Mouse (Mus musculus): ENCODE data around the gene Fbxo48.

The Fbxo48 gene

DNA sequence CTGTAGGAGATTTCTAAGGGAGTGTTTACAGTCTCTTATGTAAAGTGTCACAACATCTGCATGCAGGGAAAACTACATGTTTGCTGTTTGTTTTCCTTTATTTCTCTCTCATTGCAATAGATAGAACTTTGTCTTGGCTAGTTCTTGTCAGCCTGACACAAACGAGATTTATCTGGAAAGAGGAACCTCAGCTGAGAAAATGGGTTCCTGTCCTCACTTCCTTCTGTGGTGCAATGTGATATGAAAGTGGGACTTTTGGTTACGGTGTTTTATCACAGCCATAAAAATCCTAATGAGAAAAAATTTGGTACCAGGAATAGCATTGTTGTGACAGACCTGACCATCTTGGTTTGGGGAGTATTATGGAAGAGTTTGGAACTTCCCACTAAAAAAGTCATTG is 18.5 kb downstream of the Fbxo48 start:
- DNase-seq (ENCODE audit: low spot score in 2 of 2), result no peak

DNA sequence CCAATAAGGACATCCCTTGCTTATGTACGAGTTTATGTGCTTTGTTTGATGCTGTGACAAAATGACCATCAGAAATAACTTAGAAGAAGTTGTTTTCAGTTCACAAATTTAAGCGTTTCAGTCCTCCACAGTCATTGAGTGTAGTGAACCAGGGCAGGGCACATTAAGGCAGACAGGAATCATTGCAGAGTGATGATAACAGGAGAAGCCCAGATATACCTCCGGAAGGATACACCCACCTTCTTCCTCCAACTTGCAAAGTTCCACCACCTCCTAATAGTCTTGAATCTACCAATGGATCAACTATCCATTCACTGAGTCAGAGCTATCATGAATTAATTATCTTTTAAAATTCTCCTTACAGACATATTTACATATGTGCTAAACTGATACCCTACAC is 20.9 kb downstream of the Fbxo48 start:
- DNase-seq (ENCODE audit: low spot score in 2 of 2), result no peak

DNA sequence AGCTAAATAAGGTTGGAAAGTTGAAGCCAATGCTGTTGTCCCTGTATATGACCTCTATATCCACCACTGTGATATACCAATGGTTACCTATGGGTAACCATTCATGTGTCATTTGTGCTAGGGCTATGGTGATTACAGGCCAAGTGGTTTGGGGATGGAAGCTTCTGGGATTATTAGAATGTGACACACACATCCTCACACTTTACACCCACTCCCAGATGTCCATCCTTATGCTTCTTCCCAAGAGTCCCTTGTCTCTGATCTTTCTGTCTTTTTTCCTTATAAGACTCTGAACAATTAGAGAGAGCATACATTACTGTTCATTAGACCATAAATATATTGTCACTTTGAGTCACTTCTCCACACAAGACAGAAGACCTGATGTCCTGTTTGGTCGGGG is 21.9 kb downstream of the Fbxo48 start:
- DNase-seq (ENCODE audit: low spot score in 2 of 2), result no peak

DNA sequence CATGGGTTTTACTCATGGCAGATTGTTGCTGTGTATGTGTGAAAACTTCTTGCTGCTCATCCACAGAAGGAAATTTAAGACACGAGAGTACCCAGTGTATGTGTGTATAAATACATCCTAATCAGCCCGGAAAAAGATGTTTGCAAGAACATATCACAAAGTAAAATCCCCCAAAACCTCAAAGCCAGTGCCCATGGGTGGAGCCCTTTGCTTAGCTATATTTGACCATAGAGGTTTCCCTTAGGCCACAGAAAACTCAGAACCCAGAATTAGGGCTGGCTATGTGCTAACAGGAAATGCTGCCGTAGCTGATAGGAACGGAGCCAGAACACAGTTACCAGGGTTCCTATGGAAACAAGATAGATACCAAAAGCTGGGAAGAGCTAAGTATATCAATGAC is 25.8 kb downstream of the Fbxo48 start:
- peak; percentile 37 for DNase-seq (ENCODE audit: low spot score in 2 of 2)

DNA sequence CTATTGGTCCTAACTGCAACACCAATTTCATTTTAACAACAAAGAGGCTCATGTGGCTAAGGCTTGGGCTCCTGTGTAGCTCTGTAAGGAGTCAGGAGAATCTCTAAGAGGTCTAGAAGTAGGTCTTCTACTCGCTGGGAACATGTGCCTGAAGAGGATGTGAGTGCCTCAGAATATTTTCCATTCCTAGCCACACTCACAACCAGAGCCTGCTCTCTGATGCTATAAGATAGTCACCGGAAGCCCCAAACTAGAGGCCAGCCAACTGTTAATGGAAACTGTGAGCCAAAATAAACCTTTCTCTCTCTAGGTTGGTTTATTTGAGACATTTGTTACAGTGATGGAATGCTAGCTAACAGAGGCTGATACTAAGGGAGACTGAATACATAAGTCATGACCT is 26.4 kb downstream of the Fbxo48 start:
- DNase-seq (ENCODE audit: low spot score in 2 of 2), result peak; percentile 8 to 18

DNA sequence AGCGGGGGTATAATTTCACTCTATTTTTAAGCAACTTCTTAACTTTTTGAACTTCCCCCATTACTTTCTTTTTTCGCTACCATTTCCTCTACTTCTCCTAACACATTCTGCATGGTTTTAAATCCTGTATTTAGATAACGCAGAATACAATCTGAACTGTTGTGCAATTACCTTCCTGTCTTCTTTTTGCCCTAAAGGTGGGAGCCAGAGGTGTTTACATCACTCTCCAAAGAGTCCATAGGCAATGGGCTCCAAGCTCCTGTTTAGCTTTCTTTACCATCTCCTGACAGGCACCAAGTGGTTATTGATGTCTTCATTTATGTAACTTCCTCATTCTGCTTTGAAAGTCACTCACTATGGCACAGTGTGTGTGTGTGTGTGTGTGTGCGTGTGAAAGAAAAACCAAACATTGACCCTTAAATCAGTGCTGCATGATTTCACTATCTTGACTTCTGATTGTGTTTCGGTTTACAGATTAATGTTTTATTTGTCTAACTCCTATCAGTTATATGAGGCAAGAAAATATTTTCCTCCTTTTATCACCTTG is 27.1 kb downstream of the Fbxo48 start:
- DNase-seq (ENCODE audit: low spot score in 2 of 2), result no peak

DNA sequence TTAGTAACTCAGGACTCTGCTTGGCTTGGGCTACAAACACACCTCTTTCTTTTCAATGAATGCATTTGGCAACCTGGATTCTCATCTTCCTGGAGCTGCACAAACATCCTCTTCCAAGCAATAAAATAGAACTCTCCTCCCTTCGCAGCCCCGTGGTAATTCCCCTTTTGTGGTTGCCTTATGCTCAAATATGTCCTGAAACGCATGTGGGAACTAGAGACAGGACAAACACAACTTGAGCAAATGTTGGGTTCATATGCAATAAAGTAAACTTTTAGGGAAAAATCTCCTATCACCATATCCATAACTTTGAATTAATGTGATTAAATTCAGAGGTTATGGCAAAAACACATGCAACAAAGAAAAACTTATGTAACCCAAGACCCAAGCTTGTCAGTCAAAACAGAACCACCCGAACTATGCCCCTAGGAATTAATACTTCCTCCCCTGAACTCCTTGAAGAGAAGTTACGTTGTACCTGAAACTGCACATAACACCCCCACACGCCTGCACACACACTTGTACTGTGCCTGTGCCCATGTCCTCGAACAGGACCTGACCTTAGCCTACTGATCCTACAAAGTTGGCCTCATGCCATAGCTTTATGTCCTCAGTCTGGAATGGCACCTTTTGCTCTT is 35.5 kb downstream of the Fbxo48 start:
- DNase-seq (ENCODE audit: low spot score in 2 of 2), result no peak

DNA sequence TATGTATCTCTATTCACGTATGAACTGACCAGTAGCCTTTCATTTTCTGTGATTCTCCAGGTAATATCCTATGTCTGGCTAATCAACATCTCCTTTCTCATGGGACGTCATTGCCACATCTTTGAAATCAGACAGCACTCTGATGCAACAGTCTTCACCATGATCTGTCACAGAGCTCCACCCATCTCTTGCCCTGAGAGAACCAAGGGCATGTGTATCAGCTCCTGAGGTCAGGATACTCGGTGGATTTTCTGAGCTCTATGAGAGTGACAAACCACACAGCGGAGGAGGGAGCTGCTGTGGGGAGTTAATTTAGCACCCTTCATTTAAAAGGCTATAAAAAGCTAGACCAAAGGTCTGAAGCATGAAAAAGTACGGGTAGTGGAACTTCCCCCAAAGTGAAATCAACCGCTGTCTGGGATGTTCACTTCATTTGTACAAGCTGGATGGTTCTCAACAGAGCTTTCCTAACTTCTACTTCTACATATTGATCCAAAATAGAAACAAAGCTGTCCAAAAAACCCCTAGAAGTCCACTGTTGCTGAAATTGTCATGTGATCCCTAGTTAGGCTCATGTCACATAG is 36.7 kb downstream of the Fbxo48 start:
- DNase-seq (ENCODE audit: low spot score in 2 of 2), result no peak

DNA sequence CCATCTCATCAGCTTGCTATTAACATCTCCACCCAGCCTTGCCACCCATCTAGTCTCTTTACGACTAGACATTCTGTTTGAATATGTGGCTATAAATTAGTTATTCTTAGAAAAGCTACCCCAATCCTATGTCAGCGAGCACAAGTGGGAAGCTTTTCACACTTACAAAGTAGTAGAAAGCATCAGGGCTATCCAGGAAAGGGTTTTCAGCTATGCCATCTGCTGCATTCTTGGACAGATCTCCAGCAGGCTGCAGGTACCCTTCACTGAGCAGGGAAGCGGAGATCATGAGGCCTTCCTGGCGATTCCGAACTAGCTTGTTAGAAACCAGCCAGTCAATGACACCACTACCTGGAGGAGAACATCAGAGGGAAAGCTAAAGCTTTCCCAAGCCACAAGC is 38.7 kb downstream of the Fbxo48 start:
- no peak for DNase-seq (ENCODE audit: low spot score in 2 of 2)

DNA sequence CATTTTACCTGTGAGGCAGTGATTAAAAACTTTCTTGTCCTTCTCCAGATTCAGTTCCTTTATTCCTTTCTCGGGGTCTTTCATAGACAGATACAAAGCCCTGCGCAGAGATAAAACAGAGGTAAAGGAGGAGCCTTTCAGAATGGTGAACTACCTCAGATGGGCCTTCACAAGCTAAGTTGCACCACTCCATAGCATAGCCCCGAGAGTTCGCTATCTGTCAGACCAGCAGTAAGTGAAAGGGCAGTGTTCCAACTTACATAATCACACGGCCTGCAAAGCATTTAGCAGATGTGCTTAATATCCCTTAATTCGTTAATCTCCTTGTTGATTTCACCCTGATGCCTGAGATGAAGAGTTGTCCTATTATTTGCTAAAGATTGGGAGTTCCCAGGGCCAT is 41.7 kb downstream of the Fbxo48 start:
- no peak for DNase-seq (ENCODE audit: low spot score in 2 of 2)

DNA sequence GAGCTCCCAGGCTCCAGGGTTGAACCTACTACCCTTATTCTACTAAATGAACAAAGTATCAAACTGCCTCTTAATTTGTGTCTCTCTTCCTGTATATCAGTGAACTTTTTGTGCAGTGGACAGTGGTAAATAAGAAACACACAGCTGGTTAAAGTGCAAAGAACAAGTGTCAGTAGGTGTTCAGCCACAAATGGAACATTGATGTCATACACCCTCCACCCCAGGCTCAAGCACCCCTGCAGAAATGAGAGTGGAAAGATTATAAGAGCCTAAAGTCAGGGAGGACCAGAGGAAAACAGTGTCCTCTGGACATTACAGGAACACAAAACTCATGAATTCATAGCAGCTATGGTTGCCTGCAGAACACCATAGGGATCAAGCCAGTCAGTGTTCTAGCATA is 45.6 kb downstream of the Fbxo48 start:
- no peak for DNase-seq (ENCODE audit: low spot score in 2 of 2)

DNA sequence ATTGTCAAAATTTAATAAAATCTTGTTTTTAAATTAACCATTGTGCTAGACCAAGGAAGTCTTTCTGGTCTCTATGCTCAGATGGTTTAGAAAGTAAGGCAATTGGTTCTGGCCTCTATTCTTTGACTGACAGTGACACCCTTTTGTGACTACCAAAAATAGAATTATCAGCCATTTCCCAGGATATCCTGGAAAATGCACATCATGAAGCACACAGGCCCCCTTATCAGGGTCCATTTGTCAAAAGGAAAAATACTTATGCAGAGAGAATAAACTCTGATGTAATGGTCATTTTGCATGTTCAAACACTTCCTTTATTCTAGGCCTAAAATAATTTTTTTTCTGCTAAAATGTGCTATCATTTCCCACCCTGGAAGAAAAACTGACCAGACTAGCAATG is 46.3 kb downstream of the Fbxo48 start:
- DNase-seq (ENCODE audit: low spot score in 2 of 2), result no peak

DNA sequence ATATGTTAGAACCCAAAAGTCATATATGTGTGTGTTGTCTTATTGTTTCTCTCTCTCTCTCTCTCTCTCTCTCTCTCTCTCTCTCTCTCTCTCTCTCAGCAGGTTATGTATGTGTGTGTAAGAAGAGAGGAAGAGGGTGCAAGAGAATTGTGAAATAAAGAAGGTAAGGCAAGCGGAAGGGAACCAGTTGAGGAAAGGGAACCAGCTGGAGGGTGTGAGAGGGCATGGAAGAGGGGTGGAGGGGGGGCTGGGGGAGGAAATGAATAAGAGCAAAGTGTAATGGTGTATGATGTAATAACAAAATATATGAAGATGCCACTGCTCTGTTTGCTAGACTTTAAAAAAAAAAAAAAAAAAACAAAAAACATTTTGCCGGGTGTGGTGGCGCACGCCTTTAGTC is 48.2 kb downstream of the Fbxo48 start:
- no peak for DNase-seq (ENCODE audit: low spot score in 2 of 2)

DNA sequence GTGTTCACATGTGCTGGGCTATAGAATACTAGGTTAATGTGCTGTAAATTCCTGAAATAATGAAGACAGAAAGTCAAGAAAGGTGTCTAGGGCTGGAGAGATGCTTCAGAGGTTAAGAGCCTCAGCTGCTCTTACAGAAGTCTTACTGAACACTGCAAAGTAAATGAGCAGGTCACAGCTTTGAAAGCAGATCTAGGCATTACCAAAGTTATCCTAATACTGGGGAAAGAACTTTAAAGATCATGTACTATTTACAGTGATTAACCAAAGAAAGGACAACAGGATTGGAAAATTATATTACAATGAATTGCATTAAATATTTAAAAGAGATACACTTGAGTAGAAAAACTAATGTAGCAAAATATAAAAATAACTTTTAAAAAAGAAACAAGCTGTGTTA is 48.8 kb downstream of the Fbxo48 start:
- no peak for DNase-seq (ENCODE audit: low spot score in 2 of 2)

DNA sequence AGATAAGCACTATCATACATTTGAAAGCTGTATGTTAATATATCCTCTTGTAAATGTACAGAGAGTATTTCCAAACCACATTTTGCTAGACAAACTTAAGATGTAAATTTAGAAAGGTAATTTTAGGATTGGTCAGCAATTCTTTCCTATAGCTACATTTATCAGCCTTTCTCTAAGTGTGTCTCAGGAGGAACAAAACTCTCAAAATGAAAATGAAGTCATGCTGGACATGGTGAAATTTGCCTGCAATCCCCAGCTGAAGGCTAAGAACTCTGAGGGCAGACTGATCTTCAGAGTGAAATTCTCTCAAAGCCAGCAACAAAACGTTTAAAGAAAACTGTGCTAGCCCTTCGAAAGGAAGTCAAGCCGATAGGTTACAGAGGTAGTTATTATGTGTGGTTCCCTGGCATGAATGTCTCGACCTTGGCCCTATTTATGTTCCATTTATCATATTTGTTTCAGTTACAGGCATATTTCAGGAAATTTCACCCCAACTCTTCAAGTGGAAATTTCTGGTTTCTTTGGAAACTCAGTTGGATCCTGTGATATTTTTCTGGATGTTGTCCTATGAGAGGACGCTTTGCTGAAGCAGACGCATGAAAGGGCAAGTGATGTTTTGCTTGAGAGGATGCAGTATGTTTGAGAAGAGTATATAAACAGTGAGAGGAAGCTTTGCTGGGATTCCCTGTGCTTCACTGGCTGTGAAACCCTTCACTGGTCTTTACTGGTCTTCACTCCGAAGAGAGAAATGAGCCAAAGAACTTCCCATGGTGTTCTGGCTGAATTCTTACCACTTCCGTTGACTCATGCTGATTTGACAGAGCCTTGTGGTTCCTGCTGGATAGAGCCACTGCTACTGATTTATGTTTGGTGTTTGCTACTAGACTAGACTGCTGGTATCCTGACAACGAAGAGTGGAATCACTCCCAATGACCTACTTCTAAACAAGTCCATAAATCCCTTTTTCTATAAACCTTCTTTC is 49.5 kb downstream of the Fbxo48 start:
- peak; percentile 21 to 25 for DNase-seq (ENCODE audit: low spot score in 2 of 2)

DNA sequence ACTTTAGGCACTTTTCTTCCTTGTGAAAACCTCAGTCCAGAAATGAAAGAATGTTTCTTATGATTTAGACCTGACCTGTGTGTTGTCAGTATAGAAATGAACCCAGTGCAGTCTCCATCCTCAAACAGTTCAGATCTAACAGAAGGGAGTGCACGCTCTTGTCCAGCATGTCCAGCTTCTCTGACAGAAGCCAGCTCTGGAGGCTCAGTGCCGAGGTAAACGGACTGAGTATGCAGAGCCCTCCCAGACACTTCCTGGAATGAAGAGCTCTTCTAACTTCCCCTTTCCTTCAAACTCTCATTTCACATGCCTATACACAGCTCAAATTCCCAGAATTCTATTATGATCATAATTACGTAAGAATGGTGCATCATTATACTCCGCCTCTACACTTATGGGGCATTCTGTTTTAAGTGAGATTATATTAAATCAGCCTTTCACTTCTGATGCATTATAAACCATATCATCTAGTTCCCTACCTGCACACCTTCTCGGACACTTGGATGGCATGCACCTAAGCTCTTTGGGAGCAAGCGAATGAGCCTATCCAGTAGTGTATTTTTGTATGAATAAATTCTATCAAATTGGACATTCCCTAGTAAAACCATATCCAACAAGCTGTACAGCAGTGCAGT is 51.7 kb downstream of the Fbxo48 start:
- DNase-seq (ENCODE audit: low spot score in 2 of 2), result peak in 1 of 2 experiments; percentile 13

DNA sequence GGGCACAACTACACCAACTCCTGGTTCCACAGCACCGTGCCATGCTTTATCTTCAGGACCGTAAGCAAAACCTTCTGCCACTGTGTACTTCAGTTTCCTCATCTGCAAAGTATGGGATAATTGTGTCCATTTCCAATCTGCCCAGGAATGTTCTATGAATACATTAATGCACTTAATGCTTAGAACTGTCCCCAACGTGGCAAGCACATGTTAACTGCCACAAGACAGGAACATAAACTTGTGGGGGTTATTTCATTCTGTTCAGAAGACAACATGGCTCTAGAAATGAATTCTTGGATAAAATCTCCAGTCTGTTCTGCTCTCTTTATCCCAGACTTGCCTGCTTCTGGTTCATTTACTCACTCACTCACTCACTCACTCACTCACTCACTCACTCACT is 52.6 kb downstream of the Fbxo48 start:
- no peak for DNase-seq (ENCODE audit: low spot score in 2 of 2)
